Mouse (Mus musculus) activated CD4-positive, CD25-positive, alpha-beta regulatory T cell, adult 9 weeks (primary cell): ENCODE data around the gene Snrnp40. TPM values are rescaled to one million over a fixed set of nuclear protein-coding genes. Genes with fewer than 3 reads are reported as not detected.

ENCODE experiments used
- polyA plus RNA-seq: library from polyadenylated mRNA; unstranded; fragments of 100-300 nt; shearing (Covaris generic); gene quantifications from one replicate; pipeline ENCODE4 v1.2.1, GENCODE M21; 2017

Snrnp40 gene
- 122 TPM for polyA plus RNA-seq

GRCm38 (mm10) chr4:130359486-130360237, at the start of gene Snrnp40, which contains the start of gene Zcchc17:
TSS of gene Snrnp40 (plus strand) at chr4:130360132.
TSS of gene Zcchc17 (minus strand) at chr4:130359943.

Other genes with a start within 250 kb of the Snrnp40 start
- gene Hcrtr1, start 220.8 kb upstream of the Snrnp40 start, polyA plus RNA-seq: not detected
- 0.51 TPM for gene Tinagl1, start 185.0 kb upstream of the Snrnp40 start, polyA plus RNA-seq
- gene Gm853, start 137.7 kb upstream of the Snrnp40 start, polyA plus RNA-seq: not detected
- 0.57 TPM for gene Serinc2, start 80.9 kb upstream of the Snrnp40 start, polyA plus RNA-seq
- 0.34 TPM for gene Fabp3, start 51.5 kb upstream of the Snrnp40 start, polyA plus RNA-seq
- not detected for gene Gm10570, start 51.5 kb upstream of the Snrnp40 start, polyA plus RNA-seq
- gene Zcchc17, start 189 bp upstream of the Snrnp40 start, polyA plus RNA-seq: 80.3 TPM
- not detected for gene Nkain1, start 214.0 kb downstream of the Snrnp40 start, polyA plus RNA-seq